Mouse (Mus musculus): ENCODE measurements around the gene Pacrg. TPM values are rescaled to one million over a fixed set of nuclear protein-coding genes. Genes with fewer than 3 reads are reported as not detected.

Pacrg gene
- polyA plus RNA-seq, 1 experiment from 2014 or later: 2.2 TPM

GRCm38 (mm10) chr17:10456409-10456808, 383.7 kb downstream of the Pacrg start:
- 53% methylated on average over 4 of the region's 4 CpGs for WGBS
- Histone ChIP-seq H3K9me3 (no peaks in the 10 kb centered on the region), H3K4me2 (replicated peaks) (no peak overlapping the region), H3K27ac (no peak overlapping the region), H3K4me3 (no peak overlapping the region), H3K4me1 (no peaks in the 10 kb centered on the region), H3K36me3 (no peaks in the 10 kb centered on the region), H3K27me3 (no peaks in the 10 kb centered on the region), H3K9ac (no peak overlapping the region)
- ATAC-seq (ENCODE audit: insufficient number of reproducible peaks, insufficient read depth, low FRiP score, low TSS enrichment): no peak

- H3K27me3 ChIP-seq: no peaks in the 10 kb centered on the region
- no peaks in the 10 kb centered on the region for H3K9me3 ChIP-seq
- no peak overlapping the region for H3K4me3 ChIP-seq
- no peak overlapping the region for H3K27ac ChIP-seq
- ATAC-seq (ENCODE audit: insufficient number of reproducible peaks, insufficient read depth, low FRiP score, low TSS enrichment): no peak
- H3K4me1 ChIP-seq: no peaks in the 10 kb centered on the region
- no peaks in the 10 kb centered on the region for H3K36me3 ChIP-seq
- WGBS: 83% methylated on average over 7 of the region's 7 CpGs
- no peak overlapping the region for H3K4me2 ChIP-seq (replicated peaks)
- no peak overlapping the region for H3K9ac ChIP-seq
Measured at GRCm38 (mm10) chr17:10455961-10456360, 384.1 kb downstream of the Pacrg start.

GRCm38 (mm10) chr17:10454406-10454805, 385.7 kb downstream of the Pacrg start:
- Histone ChIP-seq H3K9me3 (no peaks in the 10 kb centered on the region), H3K27me3 (no peaks in the 10 kb centered on the region), H3K27ac (no peak overlapping the region), H3K9ac (no peak overlapping the region), H3K36me3 (no peaks in the 10 kb centered on the region), H3K4me1 (peaks cover 4% of the 10 kb centered on the region; the same call in 1 of the 2 replicates), H3K4me3 (no peak overlapping the region), H3K4me2 (replicated peaks) (no peak overlapping the region)
- WGBS: 88% methylated on average over 8 of the region's 8 CpGs
- no peak for ATAC-seq (ENCODE audit: insufficient number of reproducible peaks, insufficient read depth, low FRiP score, low TSS enrichment)

GRCm38 (mm10) chr17:10452801-10453200, 387.3 kb downstream of the Pacrg start:
- H3K27ac ChIP-seq: no peak overlapping the region
- H3K4me1 ChIP-seq: peaks cover 4% of the 10 kb centered on the region; the same call in 1 of the 2 replicates
- H3K4me2 ChIP-seq (replicated peaks): no peak overlapping the region
- H3K36me3 ChIP-seq: no peaks in the 10 kb centered on the region
- no peak for ATAC-seq (ENCODE audit: insufficient number of reproducible peaks, insufficient read depth, low FRiP score, low TSS enrichment)
- no peaks in the 10 kb centered on the region for H3K27me3 ChIP-seq
- H3K4me3 ChIP-seq: no peak overlapping the region
- 80% methylated on average over 3 of the region's 3 CpGs for WGBS
- no peaks in the 10 kb centered on the region for H3K9me3 ChIP-seq
- no peak overlapping the region for H3K9ac ChIP-seq

DNA sequence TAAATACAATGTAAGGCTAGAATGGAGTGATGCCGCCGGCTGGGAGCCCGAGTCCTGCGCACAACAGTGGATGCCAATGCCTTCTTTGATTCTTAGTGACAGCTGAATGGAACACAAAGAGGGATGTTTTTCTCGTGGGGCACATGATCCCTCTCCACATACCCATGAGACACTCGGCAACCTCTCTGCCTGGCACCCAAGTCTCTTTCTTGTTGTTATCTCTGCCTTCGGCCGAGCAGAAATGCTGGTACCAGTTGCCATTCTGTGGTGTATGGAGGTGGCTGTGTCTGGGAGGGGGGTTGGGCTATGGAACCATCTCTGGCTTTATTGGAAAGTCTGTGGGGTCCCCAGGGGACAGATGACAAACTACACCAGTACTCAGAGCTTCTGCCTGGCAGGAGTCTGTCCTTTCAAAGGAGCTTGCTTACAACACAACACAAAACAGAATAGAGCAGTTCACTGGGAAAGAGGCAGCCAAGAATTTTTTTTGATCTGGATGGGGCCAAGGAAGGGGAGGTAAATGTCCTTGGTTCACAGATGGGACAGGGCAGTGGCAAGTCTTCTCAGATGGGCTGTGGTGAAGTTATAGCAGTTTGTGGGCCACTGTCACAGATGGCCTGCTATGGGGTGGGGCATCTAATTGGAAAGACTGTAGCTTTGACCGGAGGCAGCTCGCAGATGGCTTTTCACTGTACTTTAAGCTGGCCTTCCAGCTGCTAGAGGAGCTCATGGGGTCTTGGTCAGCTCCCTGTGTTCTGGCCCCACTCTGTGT, 388.6 kb downstream of the Pacrg start:
- H3K27ac ChIP-seq: no peak overlapping the region
- no peak for ATAC-seq (ENCODE audit: insufficient number of reproducible peaks, insufficient read depth, low FRiP score, low TSS enrichment)
- no peak overlapping the region for H3K4me2 ChIP-seq (replicated peaks)
- no peak overlapping the region for H3K9ac ChIP-seq
- peaks cover 4% of the 10 kb centered on the region; the same call in 1 of the 2 replicates for H3K4me1 ChIP-seq
- no peaks in the 10 kb centered on the region for H3K9me3 ChIP-seq
- H3K36me3 ChIP-seq: no peaks in the 10 kb centered on the region
- no peak overlapping the region for H3K4me3 ChIP-seq
- no peaks in the 10 kb centered on the region for H3K27me3 ChIP-seq
- WGBS: 72% methylated on average over 10 of the region's 10 CpGs

GRCm38 (mm10) chr17:10449800-10450299, 390.3 kb downstream of the Pacrg start:
- H3K27me3 ChIP-seq: no peaks in the 10 kb centered on the region
- H3K9me3 ChIP-seq: no peaks in the 10 kb centered on the region
- no peak overlapping the region for H3K9ac ChIP-seq
- no peak overlapping the region for H3K4me3 ChIP-seq
- no peak overlapping the region for H3K27ac ChIP-seq
- 0 out of 2 replicates have a peak, but pooled peaks have one; percentile 24 for ATAC-seq (ENCODE audit: insufficient number of reproducible peaks, insufficient read depth, low FRiP score, low TSS enrichment)
- H3K36me3 ChIP-seq: no peaks in the 10 kb centered on the region
- no peak overlapping the region for H3K4me2 ChIP-seq (replicated peaks)
- 63% methylated on average over 14 of the region's 14 CpGs for WGBS
- H3K4me1 ChIP-seq: peaks cover 4% of the 10 kb centered on the region; the same call in 1 of the 2 replicates

GRCm38 (mm10) chr17:10448417-10448816, 391.7 kb downstream of the Pacrg start:
- Histone ChIP-seq H3K9ac (no peak overlapping the region), H3K9me3 (no peaks in the 10 kb centered on the region), H3K4me1 (peaks cover 4% of the 10 kb centered on the region; the same call in 1 of the 2 replicates), H3K4me3 (no peak overlapping the region), H3K27me3 (no peaks in the 10 kb centered on the region), H3K36me3 (no peaks in the 10 kb centered on the region), H3K4me2 (replicated peaks) (no peak overlapping the region), H3K27ac (no peak overlapping the region)
- ATAC-seq (ENCODE audit: insufficient number of reproducible peaks, insufficient read depth, low FRiP score, low TSS enrichment): no peak
- 69% methylated on average over 5 of the region's 5 CpGs for WGBS

DNA sequence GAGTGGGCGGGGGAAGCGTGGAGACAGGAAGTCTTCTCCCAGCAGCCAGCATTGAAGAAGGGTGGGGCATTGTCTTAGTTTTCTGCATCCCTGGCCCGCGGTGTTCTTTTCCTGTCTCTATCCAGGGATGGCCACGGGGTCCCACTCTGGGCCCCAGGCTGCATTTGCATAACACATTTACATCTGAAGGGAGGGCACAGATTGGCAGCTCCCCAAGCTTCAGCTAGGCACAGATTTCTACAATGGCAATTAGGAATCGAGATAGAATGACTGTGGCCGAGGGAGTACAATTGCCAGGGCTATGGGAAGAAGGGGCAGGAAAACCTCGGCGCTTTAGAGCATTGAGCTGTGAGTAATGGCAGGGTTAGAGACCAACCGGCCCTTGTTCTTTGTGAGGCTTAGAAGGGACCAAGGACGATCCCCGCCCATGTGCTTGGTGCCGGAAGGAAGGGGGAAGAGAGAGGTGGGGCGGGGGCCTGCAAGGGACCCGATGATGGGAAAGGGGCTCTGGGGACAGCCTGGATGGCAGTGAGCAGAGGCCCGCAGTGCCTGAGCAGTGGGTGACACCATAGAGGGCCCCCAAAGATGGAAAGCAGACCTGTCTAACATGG, 398.5 kb downstream of the Pacrg start:
- H3K27ac ChIP-seq: no peak overlapping the region
- 31% methylated on average over 16 of the region's 16 CpGs for WGBS
- H3K4me1 ChIP-seq: peaks cover 4% of the 10 kb centered on the region; the same call in 1 of the 2 replicates
- H3K36me3 ChIP-seq: no peaks in the 10 kb centered on the region
- no peak overlapping the region for H3K4me3 ChIP-seq
- no peak overlapping the region for H3K9ac ChIP-seq
- ATAC-seq (ENCODE audit: insufficient number of reproducible peaks, insufficient read depth, low FRiP score, low TSS enrichment): no peak
- H3K27me3 ChIP-seq: no peaks in the 10 kb centered on the region
- no peaks in the 10 kb centered on the region for H3K9me3 ChIP-seq
- H3K4me2 ChIP-seq (replicated peaks): no peak overlapping the region

- Histone ChIP-seq H3K27me3 (no peaks in the 10 kb centered on the region), H3K4me2 (replicated peaks) (no peak overlapping the region), H3K9me3 (no peaks in the 10 kb centered on the region), H3K27ac (no peak overlapping the region), H3K4me1 (peaks cover 4% of the 10 kb centered on the region; the same call in 1 of the 2 replicates), H3K9ac (no peak overlapping the region), H3K4me3 (no peak overlapping the region), H3K36me3 (no peaks in the 10 kb centered on the region)
- 72% methylated on average over 3 of the region's 3 CpGs for WGBS
- ATAC-seq (ENCODE audit: insufficient number of reproducible peaks, insufficient read depth, low FRiP score, low TSS enrichment): no peak
Measured at GRCm38 (mm10) chr17:10440961-10441360, 399.1 kb downstream of the Pacrg start.

GRCm38 (mm10) chr17:10439815-10440214, 400.3 kb downstream of the Pacrg start:
- Histone ChIP-seq H3K27ac (no peak overlapping the region), H3K9ac (no peak overlapping the region), H3K4me3 (no peak overlapping the region), H3K36me3 (no peaks in the 10 kb centered on the region), H3K4me1 (peaks cover 4% of the 10 kb centered on the region; the same call in 1 of the 2 replicates), H3K4me2 (replicated peaks) (no peak overlapping the region), H3K27me3 (no peaks in the 10 kb centered on the region), H3K9me3 (no peaks in the 10 kb centered on the region)
- no peak for ATAC-seq (ENCODE audit: insufficient number of reproducible peaks, insufficient read depth, low FRiP score, low TSS enrichment)
- WGBS: 68% methylated on average over 8 of the region's 8 CpGs

DNA sequence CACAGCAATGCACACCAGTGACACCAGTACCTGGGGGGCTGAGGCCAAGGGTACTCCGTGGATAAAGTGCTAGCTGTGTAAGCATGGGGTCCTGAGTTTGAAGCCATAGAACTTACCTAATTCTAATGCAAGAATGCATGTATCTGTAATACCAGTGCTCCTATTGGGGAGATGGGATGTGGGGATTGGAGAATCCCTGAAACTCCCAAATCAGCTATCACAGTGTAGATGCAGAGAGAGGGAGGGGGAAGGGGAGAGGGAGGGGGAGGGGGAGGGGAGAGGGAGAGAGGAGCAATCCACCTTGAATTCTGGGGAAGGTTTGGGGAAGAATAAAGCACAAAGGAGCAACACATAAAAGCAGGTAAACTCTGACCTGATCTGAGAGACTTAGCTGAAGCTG, 405.2 kb downstream of the Pacrg start:
- H3K9me3 ChIP-seq: no peaks in the 10 kb centered on the region
- H3K27me3 ChIP-seq: no peaks in the 10 kb centered on the region
- no peak overlapping the region for H3K9ac ChIP-seq
- H3K36me3 ChIP-seq: no peaks in the 10 kb centered on the region
- no peaks in the 10 kb centered on the region for H3K4me1 ChIP-seq
- H3K27ac ChIP-seq: no peak overlapping the region
- WGBS: 48% methylated on average over 1 of the region's 1 CpGs
- H3K4me3 ChIP-seq: no peak overlapping the region
- ATAC-seq (ENCODE audit: insufficient number of reproducible peaks, insufficient read depth, low FRiP score, low TSS enrichment): no peak
- H3K4me2 ChIP-seq (replicated peaks): no peak overlapping the region

Data from embryonic facial prominence, embryonic 12.5 days (tissue).